Mouse (Mus musculus): ENCODE measurements around the gene Gyg. TPM values are rescaled to one million over a fixed set of nuclear protein-coding genes. Genes with fewer than 3 reads are reported as not detected.
A peak's percentile ranks its signal among the peaks of the same experiment; 100 is the strongest.

Gyg gene
- polyA plus RNA-seq, 1 experiment from 2014 or later = 36.4 TPM

GRCm38 (mm10) chr3:20145696-20146113, 9.4 kb downstream of the Gyg start:
- no peak for ATAC-seq (ENCODE audit: insufficient number of reproducible peaks, insufficient read depth, low FRiP score, low TSS enrichment, low read depth)
- Histone ChIP-seq H3K9me3 (no peaks in the 10 kb centered on the region), H3K9ac (no peak overlapping the region), H3K4me1 (peaks cover 22% of the 10 kb centered on the region), H3K27ac (no peak overlapping the region), H3K27me3 (no peaks in the 10 kb centered on the region), H3K4me3 (no peak overlapping the region), H3K36me3 (peaks cover 17% of the 10 kb centered on the region), H3K4me2 (no peak overlapping the region)
- WGBS = 38% methylated on average over 1 of the region's 1 CpGs

- no peak overlapping the region for H3K9ac ChIP-seq
- H3K27me3 ChIP-seq = no peaks in the 10 kb centered on the region
- 34% methylated on average over 2 of the region's 2 CpGs for WGBS
- H3K4me3 ChIP-seq = no peak overlapping the region
- no peak overlapping the region for H3K4me2 ChIP-seq
- no peak for ATAC-seq (ENCODE audit: insufficient number of reproducible peaks, insufficient read depth, low FRiP score, low TSS enrichment, low read depth)
- peaks cover 22% of the 10 kb centered on the region for H3K4me1 ChIP-seq
- no peak overlapping the region for H3K27ac ChIP-seq
- H3K9me3 ChIP-seq = no peaks in the 10 kb centered on the region
- peaks cover 9% of the 10 kb centered on the region for H3K36me3 ChIP-seq
These were observed 10.7 kb downstream of the Gyg start for GRCm38 (mm10) chr3:20144401-20144800.

- H3K9ac ChIP-seq = no peak overlapping the region
- no peak overlapping the region for H3K4me3 ChIP-seq
- peaks cover 22% of the 10 kb centered on the region for H3K4me1 ChIP-seq
- no peaks in the 10 kb centered on the region for H3K9me3 ChIP-seq
- H3K27me3 ChIP-seq = no peaks in the 10 kb centered on the region
- WGBS = 67% methylated on average over 3 of the region's 3 CpGs
- no peak overlapping the region for H3K27ac ChIP-seq
- ATAC-seq (ENCODE audit: insufficient number of reproducible peaks, insufficient read depth, low FRiP score, low TSS enrichment, low read depth) = no peak
- H3K36me3 ChIP-seq = peaks cover 3% of the 10 kb centered on the region; the same call in 1 of the 2 replicates
- H3K4me2 ChIP-seq = no peak overlapping the region
These were observed 11.4 kb downstream of the Gyg start for GRCm38 (mm10) chr3:20143726-20144125.

GRCm38 (mm10) chr3:20142576-20142975, 12.5 kb downstream of the Gyg start:
- no peak overlapping the region for H3K4me2 ChIP-seq
- H3K27ac ChIP-seq = no peak overlapping the region
- H3K4me1 ChIP-seq = peaks cover 18% of the 10 kb centered on the region
- no peak for ATAC-seq (ENCODE audit: insufficient number of reproducible peaks, insufficient read depth, low FRiP score, low TSS enrichment, low read depth)
- 0 out of 2 replicates have a peak, but pooled peaks cover under 1% of the 10 kb centered on the region for H3K36me3 ChIP-seq
- H3K9me3 ChIP-seq = no peaks in the 10 kb centered on the region
- no peak overlapping the region for H3K4me3 ChIP-seq
- WGBS = 65% methylated on average over 3 of the region's 3 CpGs
- no peak overlapping the region for H3K9ac ChIP-seq
- no peaks in the 10 kb centered on the region for H3K27me3 ChIP-seq

- H3K4me3 ChIP-seq = no peak overlapping the region
These were observed 13.0 kb downstream of the Gyg start for GRCm38 (mm10) chr3:20142101-20142500.

GRCm38 (mm10) chr3:20141679-20142078, 13.4 kb downstream of the Gyg start:
- WGBS = 14% methylated on average over 1 of the region's 1 CpGs
- Histone ChIP-seq H3K9ac (no peak overlapping the region), H3K4me1 (peaks cover 9% of the 10 kb centered on the region), H3K27ac (no peak overlapping the region), H3K36me3 (peaks cover 5% of the 10 kb centered on the region; the same call in 1 of the 2 replicates), H3K4me3 (no peak overlapping the region), H3K4me2 (no peak overlapping the region), H3K27me3 (no peaks in the 10 kb centered on the region), H3K9me3 (no peaks in the 10 kb centered on the region)
- ATAC-seq (ENCODE audit: insufficient number of reproducible peaks, insufficient read depth, low FRiP score, low TSS enrichment, low read depth) = no peak

More at GRCm38 (mm10) chr3:20142101-20142500, 13.0 kb downstream of the Gyg start:
- ATAC-seq (ENCODE audit: insufficient number of reproducible peaks, insufficient read depth, low FRiP score, low TSS enrichment, low read depth) = no peak
- 73% methylated on average over 2 of the region's 2 CpGs for WGBS
- H3K9ac ChIP-seq = no peak overlapping the region
- no peak overlapping the region for H3K27ac ChIP-seq
- H3K36me3 ChIP-seq = peaks cover 5% of the 10 kb centered on the region; the same call in 1 of the 2 replicates
- H3K27me3 ChIP-seq = no peaks in the 10 kb centered on the region
- H3K9me3 ChIP-seq = no peaks in the 10 kb centered on the region
- H3K4me1 ChIP-seq = peaks cover 13% of the 10 kb centered on the region
- H3K4me2 ChIP-seq = no peak overlapping the region

- H3K27ac ChIP-seq = no peak overlapping the region
- H3K4me2 ChIP-seq = no peak overlapping the region
- ATAC-seq (ENCODE audit: insufficient number of reproducible peaks, insufficient read depth, low FRiP score, low TSS enrichment, low read depth) = no peak
These were observed 13.9 kb downstream of the Gyg start for GRCm38 (mm10) chr3:20141240-20141639.

GRCm38 (mm10) chr3:20136868-20137581, 18.1 kb downstream of the Gyg start:
- Histone ChIP-seq H3K36me3 (peaks cover 9% of the 10 kb centered on the region; the same call in 1 of the 2 replicates), H3K27me3 (no peaks in the 10 kb centered on the region), H3K4me2 (no peak overlapping the region), H3K9me3 (no peaks in the 10 kb centered on the region), H3K4me3 (no peak overlapping the region), H3K4me1 (peaks cover 3% of the 10 kb centered on the region; the same call in 1 of the 2 replicates), H3K27ac (no peak overlapping the region), H3K9ac (no peak overlapping the region)
- no peak for ATAC-seq (ENCODE audit: insufficient number of reproducible peaks, insufficient read depth, low FRiP score, low TSS enrichment, low read depth)
- 90% methylated on average over 9 of the region's 9 CpGs for WGBS

More at GRCm38 (mm10) chr3:20141240-20141639, 13.9 kb downstream of the Gyg start:
- no peak overlapping the region for H3K4me3 ChIP-seq
- H3K36me3 ChIP-seq = peaks cover 7% of the 10 kb centered on the region; the same call in 1 of the 2 replicates
- peaks cover 6% of the 10 kb centered on the region; the same call in 1 of the 2 replicates for H3K4me1 ChIP-seq
- H3K9ac ChIP-seq = no peak overlapping the region
- H3K27me3 ChIP-seq = no peaks in the 10 kb centered on the region
- H3K9me3 ChIP-seq = no peaks in the 10 kb centered on the region

GRCm38 (mm10) chr3:20134545-20134944, 20.6 kb downstream of the Gyg start:
- 77% methylated on average over 3 of the region's 3 CpGs for WGBS
- Histone ChIP-seq H3K27me3 (no peaks in the 10 kb centered on the region), H3K9ac (no peak overlapping the region)

GRCm38 (mm10) chr3:20133745-20134144, 21.4 kb downstream of the Gyg start:
- Histone ChIP-seq H3K27ac (no peak overlapping the region), H3K4me1 (no peaks in the 10 kb centered on the region), H3K4me2 (no peak overlapping the region), H3K9ac (no peak overlapping the region), H3K4me3 (no peak overlapping the region), H3K27me3 (no peaks in the 10 kb centered on the region), H3K36me3 (peaks cover 9% of the 10 kb centered on the region; the same call in 1 of the 2 replicates), H3K9me3 (no peaks in the 10 kb centered on the region)
- no peak for ATAC-seq (ENCODE audit: insufficient number of reproducible peaks, insufficient read depth, low FRiP score, low TSS enrichment, low read depth)
- 98% methylated on average over 1 of the region's 1 CpGs for WGBS

More at GRCm38 (mm10) chr3:20134545-20134944, 20.6 kb downstream of the Gyg start:
- H3K9me3 ChIP-seq = no peaks in the 10 kb centered on the region
- no peaks in the 10 kb centered on the region for H3K4me1 ChIP-seq
- peaks cover 9% of the 10 kb centered on the region; the same call in 1 of the 2 replicates for H3K36me3 ChIP-seq
- no peak overlapping the region for H3K4me2 ChIP-seq
- no peak overlapping the region for H3K4me3 ChIP-seq
- no peak for ATAC-seq (ENCODE audit: insufficient number of reproducible peaks, insufficient read depth, low FRiP score, low TSS enrichment, low read depth)
- H3K27ac ChIP-seq = no peak overlapping the region

GRCm38 (mm10) chr3:20132731-20133130, 22.4 kb downstream of the Gyg start:
- no peak for ATAC-seq (ENCODE audit: insufficient number of reproducible peaks, insufficient read depth, low FRiP score, low TSS enrichment, low read depth)
- Histone ChIP-seq H3K4me2 (no peak overlapping the region), H3K9me3 (no peaks in the 10 kb centered on the region), H3K27ac (no peak overlapping the region), H3K9ac (no peak overlapping the region), H3K4me1 (no peaks in the 10 kb centered on the region), H3K36me3 (peaks cover 9% of the 10 kb centered on the region; the same call in 1 of the 2 replicates), H3K4me3 (no peak overlapping the region), H3K27me3 (no peaks in the 10 kb centered on the region)
- WGBS = 93% methylated on average over 1 of the region's 1 CpGs

- Histone ChIP-seq H3K27me3 (no peaks in the 10 kb centered on the region), H3K4me3 (no peak overlapping the region), H3K9ac (no peak overlapping the region), H3K27ac (no peak overlapping the region), H3K9me3 (no peaks in the 10 kb centered on the region), H3K36me3 (peaks cover 4% of the 10 kb centered on the region; the same call in 1 of the 2 replicates), H3K4me1 (no peaks in the 10 kb centered on the region), H3K4me2 (no peak overlapping the region)
- 0 out of 2 replicates have a peak, but pooled peaks have one; percentile 8 for ATAC-seq (ENCODE audit: insufficient number of reproducible peaks, insufficient read depth, low FRiP score, low TSS enrichment, low read depth)
- WGBS = 89% methylated on average over 2 of the region's 2 CpGs
These were observed 23.8 kb downstream of the Gyg start for GRCm38 (mm10) chr3:20131350-20131720.
